Mouse (Mus musculus) right cerebral cortex, postnatal 4 days (tissue): ENCODE results near the gene Gm9513.

Experiments
- DNase-seq: peaks from one replicate; pipeline ENCODE4 v3.0.0-alpha.2; 2022

The Gm9513 gene

DNA sequence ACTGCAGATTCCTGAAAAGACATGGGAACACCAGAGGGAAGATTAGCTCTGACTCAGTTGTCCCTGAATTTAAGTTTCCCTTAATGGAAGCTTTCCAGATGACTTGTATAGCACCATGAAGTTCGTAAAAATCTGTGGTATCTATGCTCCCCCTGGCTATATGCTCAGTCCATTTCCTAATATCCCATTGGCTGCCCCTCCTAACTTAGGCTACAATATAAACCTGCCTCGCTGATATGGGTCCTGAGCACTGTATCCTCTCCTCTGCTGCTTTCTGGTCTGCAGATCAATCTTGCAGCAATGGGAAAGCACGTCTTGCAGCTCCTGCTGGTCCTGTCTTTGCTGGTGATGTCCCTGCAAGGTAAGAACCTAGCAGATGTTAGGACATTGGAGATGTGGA lies at the start of gene Gm9513:
Gene Gm9513 (plus strand): TSS at position 301 of the 400 bp plus-strand sequence.
- no peak for DNase-seq

DNA sequence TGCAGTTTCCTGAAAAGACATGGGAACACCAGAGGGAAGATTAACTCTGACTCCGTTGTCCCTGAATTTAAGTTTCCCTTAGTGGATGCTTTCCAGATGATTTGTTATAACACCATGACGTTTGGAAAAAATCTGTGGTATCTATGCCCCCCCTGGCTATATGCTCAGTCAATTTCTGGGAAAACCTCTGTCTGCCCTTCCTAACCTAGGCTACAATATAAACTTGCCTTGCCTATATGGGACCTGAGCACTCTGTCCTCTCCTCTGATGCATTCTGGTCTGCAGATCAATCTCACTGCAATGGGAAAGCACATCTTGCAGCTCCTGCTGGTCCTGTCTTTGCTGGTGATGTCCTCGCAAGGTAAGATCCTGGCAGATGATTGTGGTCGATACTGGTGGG lies 43.9 kb upstream of the Gm9513 start, which contains the start of gene Gm7257:
Gene Gm7257 (plus strand): TSS at position 301 of the 400 bp plus-strand sequence.
- DNase-seq: no peak

DNA sequence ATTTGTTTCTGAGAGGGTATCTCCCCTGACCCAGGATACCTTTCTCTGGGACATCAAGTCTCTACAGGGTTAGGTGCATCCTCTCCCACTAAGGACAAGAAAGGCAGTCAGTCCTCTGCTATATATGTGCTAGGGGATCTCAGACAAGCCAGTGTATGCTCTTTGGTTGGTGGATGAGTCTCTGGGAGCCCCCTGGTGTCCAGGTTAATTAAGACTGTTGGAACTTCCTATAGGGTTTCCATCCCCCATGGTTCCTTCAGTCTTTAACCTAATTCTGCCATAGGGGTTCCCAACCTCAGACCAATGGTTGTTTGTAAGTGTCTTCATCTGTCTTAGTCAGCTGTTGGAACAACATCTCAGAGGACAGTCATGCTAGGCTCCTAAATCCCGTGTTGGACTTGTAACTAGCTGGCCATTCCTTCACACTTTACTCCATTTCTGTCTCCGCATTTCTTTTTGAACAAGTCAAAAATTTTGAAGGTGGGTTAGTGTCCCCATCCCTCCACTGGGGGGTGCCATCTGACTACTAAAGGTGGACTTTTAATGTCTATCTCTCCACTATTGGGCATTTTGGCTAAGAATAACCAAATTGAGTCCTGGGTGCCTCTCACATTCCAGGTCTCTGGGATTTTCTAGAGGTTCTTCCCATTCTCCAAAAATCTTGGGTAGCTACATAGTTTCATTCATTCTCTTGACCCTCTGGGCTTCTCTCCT lies 40.2 kb upstream of the Gm9513 start:
- DNase-seq: no peak

DNA sequence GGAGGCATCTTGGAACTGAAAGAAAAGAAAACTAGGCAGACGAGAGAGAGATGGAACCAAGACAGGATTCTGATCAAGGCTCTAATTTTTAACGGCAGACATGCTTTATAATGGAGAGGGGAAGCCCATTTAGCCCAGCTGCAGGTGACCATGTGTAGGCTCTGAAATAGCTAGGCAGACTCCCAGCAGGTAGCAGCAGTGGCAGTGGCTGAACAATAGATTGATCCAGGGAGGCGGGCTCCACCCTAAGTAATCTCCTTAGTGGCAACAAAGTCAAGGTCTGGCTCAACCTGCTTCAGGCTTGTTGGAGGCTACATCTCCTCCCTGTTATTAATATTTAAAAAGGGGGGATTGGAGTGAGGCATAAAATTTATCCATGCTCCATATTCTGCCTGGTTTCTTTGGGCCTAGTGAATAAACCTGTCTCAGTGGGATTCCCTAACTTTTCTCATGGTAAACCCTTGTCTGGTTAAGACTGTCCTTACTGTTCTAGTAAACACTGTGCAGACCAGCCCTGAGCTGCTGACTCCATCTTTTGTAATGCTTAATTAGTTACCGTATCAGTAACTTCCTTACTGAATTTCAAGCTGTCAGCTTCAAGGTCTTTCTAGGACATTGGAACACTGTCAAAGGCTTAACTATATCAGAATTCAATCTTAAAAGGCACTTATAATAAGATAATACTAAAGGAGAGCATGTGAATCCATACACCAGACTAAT lies 19.2 kb downstream of the Gm9513 start:
- no peak for DNase-seq

DNA sequence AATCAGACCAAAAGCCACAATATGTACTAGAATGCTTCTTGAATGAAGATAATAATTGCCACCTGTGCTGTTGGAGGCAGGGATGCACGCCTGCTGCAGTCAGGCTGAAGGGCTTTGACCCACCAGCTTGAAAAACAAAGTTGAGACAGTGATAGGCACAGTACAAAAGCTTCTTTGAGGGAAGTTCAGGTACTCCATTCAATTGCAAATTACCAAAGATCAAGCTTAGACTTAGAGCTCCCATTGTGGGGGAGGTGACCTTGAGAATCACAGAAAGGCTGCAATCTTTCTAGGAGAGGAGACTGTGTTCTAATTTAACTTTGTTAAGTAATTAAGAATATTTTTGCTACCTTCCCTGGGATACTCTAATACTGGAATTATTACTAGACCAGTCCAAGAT lies 20.4 kb downstream of the Gm9513 start:
- no peak for DNase-seq

DNA sequence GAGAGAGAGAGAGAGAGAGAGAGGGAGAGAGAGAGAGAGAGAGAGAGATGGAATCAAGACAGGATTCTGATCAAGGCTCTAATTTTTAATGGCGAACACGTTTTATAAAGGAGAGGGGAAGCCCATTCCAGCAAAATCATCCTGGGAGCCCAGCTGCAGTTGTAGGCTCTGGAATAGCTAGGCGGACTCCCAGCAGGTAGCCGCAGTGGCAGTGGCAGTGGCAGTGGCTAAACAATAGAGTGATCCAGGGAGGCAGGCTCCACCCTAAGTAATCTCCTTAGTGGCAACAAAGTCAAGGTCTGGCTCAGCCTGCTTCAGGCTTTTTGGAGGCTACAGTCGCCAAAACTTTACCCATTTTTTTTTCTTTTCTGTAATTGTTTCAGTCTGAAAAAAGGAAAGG lies 28.8 kb downstream of the Gm9513 start:
- no peak for DNase-seq
